Mouse (Mus musculus): ENCODE measurements at regions not wholly inside any gene's neighbourhood (a gene's known extent, or its start where the extent isn't known, plus 50 kb on each side); places are given as distances from the start of the nearest gene placed in this dataset.

GRCm38 (mm10) chr8:56407267-56407666 lies 112.9 kb downstream of the Hpgd start:
- TF ChIP-seq POLR2A (IDR thresholded peaks at IDR 0.05; ENCODE audit: low read depth, low read length) (no peak), CTCF (IDR thresholded peaks at IDR 0.05; ENCODE audit: borderline replicate concordance, insufficient read depth, low read length) (no peak)

All from embryonic fibroblast, embryonic 13.5 days (primary cell).